Mouse (Mus musculus) heart, postnatal 0 days (tissue): ENCODE measurements at regions not wholly inside any gene's neighbourhood (a gene's known extent, or its start where the extent isn't known, plus 50 kb on each side); places are given as distances from the start of the nearest gene placed in this dataset.

ENCODE experiments used
- CTCF ChIP-seq: IDR thresholded peaks from 2 replicates; pipeline ENCODE4 v1.5.1; 2016; ENCODE audit warnings: antibody characterized with exemption, control low read depth, low read depth
- EP300 ChIP-seq: IDR thresholded peaks from 2 replicates; pipeline ENCODE4 v1.6.1; 2016; ENCODE audit warnings: antibody characterized with exemption, low read depth

DNA sequence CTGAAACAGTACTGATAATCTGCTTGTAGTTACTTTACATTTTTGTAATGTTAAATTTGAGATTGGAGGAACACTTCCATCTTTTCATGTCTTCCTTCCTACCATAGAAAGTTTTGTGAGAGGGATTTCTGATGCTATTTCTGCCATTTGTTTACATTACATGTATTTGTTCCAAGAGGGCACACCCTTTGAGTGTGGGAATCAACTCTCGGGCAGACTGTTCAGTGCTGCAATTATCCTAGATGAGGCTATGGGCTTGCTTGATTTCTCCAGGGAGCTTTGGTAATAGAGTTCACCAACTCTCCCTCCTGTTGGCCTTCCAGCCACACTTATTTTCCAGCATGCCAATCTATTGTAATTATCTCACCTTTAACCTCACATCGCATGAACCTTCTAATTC, 52.4 kb downstream of the Gm13691 start:
- TF ChIP-seq CTCF (no peak), EP300 (no peak)
